17 mouse cellular contexts compared by ENCODE assay signal in genomic region chr15:102262582-102262981, GRCm38 (mm10). TPM values are rescaled to one million over a fixed set of nuclear protein-coding genes. Genes with fewer than 3 reads are reported as not detected.
DNase-seq lines count a peak whose midpoint lies in the region; ATAC-seq and TF ChIP-seq lines count a peak whose summit lies in the region.
"Had no signal": no experiment of that assay in that cellular context is flagged by ENCODE, and none has a peak within 500 bp of the region (broad histone marks: within the 10 kb centered on the region; RNA-seq: fewer than 3 reads in every experiment).

No protein-coding gene starts in this region.

- H3K9me3 ChIP-seq in embryonic facial prominence, embryonic 11.5 days (replicated peaks; ENCODE audit: control insufficient read depth, low read length), result no peaks in the 10 kb centered on the region
- no peaks in the 10 kb centered on the region for H3K9me3 ChIP-seq in limb, embryonic 13.5 days
- H3K9me3 ChIP-seq in stomach, postnatal 0 days (ENCODE audit: control insufficient read depth, low read length), result no peaks in the 10 kb centered on the region
- H3K9me3 ChIP-seq: heart, embryonic 13.5 days had no signal

- no peak overlapping the region for H3K4me2 ChIP-seq in embryonic facial prominence, embryonic 11.5 days (ENCODE audit: low read depth, low read length)
- 0 out of 2 replicates have a peak overlapping the region, but pooled peaks have one; percentile 7 for H3K4me2 ChIP-seq in limb, embryonic 13.5 days (replicated peaks)
- H3K4me2 ChIP-seq in stomach, postnatal 0 days (replicated peaks; ENCODE audit: low read depth), result no peak overlapping the region
- H3K4me2 ChIP-seq: heart, embryonic 13.5 days had no signal

- no peak overlapping the region for H3K4me3 ChIP-seq in embryonic facial prominence, embryonic 11.5 days (ENCODE audit: low read depth, low read length)
- H3K4me3 ChIP-seq in limb, embryonic 13.5 days, result no peak overlapping the region
- H3K4me3 ChIP-seq in stomach, postnatal 0 days (ENCODE audit: low read depth, low read length), result no peak overlapping the region
- no peak overlapping the region for H3K4me3 ChIP-seq in gastrocnemius, adult 2 months
- H3K4me3 ChIP-seq: heart, embryonic 13.5 days; layer of hippocampus, adult 2 months had no signal

- H3K36me3 ChIP-seq in embryonic facial prominence, embryonic 11.5 days (replicated peaks; ENCODE audit: control insufficient read depth, insufficient read depth, low read depth, low read length), result no peaks in the 10 kb centered on the region
- no peaks in the 10 kb centered on the region for H3K36me3 ChIP-seq in limb, embryonic 13.5 days
- H3K36me3 ChIP-seq in stomach, postnatal 0 days (ENCODE audit: control insufficient read depth, insufficient read depth, low read length), result no peaks in the 10 kb centered on the region
- H3K36me3 ChIP-seq: heart, embryonic 13.5 days had no signal

- peak overlapping the region; percentile 28; the same call in 1 of the 2 replicates for H3K27ac ChIP-seq in embryonic facial prominence, embryonic 11.5 days (replicated peaks; ENCODE audit: low read depth, low read length)
- H3K27ac ChIP-seq in limb, embryonic 13.5 days, result peak overlapping the region; percentile 40; the same call in 1 of the 2 replicates
- peak overlapping the region; percentile 79 for H3K27ac ChIP-seq in stomach, postnatal 0 days (replicated peaks)
- H3K27ac ChIP-seq in gastrocnemius, adult 2 months, result no peak overlapping the region
- H3K27ac ChIP-seq: heart, embryonic 13.5 days; layer of hippocampus, adult 2 months; liver, embryonic 14.5 days had no signal

- peak; percentile 42 to 65 for DNase-seq in right cerebral cortex, adult 2 months (ENCODE audit: low spot score in 2 of 2)
- DNase-seq in right cerebral cortex, postnatal 4 days, result no peak
- DNase-seq in embryonic facial prominence, embryonic 11.5 days (ENCODE audit: low spot score), result no peak
- peak; percentile 17 for DNase-seq in stomach, postnatal 0 days (ENCODE audit: low spot score)
- no peak for DNase-seq in gastrocnemius, adult 2 months
- no peak for DNase-seq in T-cell, adult 2 months (ENCODE audit: low spot score)
- DNase-seq in layer of hippocampus, postnatal 25 days (ENCODE audit: extremely low spot score in 1 of 2, low spot score in 1 of 2), result no peak
- DNase-seq: cerebellum, adult 8-10 months; kidney, adult 2 months; lung, postnatal 4 days; thymus, postnatal 25 days had no signal

- intact Hi-C loops in gastrocnemius, adult 2 months (cut with DNase I), result no loop called here

- H3K4me1 ChIP-seq in embryonic facial prominence, embryonic 11.5 days (ENCODE audit: control insufficient read depth, insufficient read depth, low read length), result peaks cover 12% of the 10 kb centered on the region; the same call in 1 of the 2 replicates
- H3K4me1 ChIP-seq in limb, embryonic 13.5 days, result peaks cover 41% of the 10 kb centered on the region
- H3K4me1 ChIP-seq in stomach, postnatal 0 days (replicated peaks; ENCODE audit: control insufficient read depth, insufficient read depth), result peaks cover 9% of the 10 kb centered on the region

- ATAC-seq in embryonic facial prominence, embryonic 11.5 days (replicated peaks; ENCODE audit: insufficient number of reproducible peaks, low FRiP score, low TSS enrichment, low read depth), result no peak
- ATAC-seq in limb, embryonic 13.5 days (ENCODE audit: low FRiP score, low read depth), result no peak
- peak; percentile 63; the same call in 1 of the 2 replicates for ATAC-seq in stomach, postnatal 0 days (ENCODE audit: low FRiP score, low TSS enrichment)

- WGBS in embryonic facial prominence, embryonic 11.5 days, result 45% methylated on average over 7 of the region's 7 CpGs
- WGBS in limb, embryonic 13.5 days, result 36% methylated on average over 7 of the region's 7 CpGs
- WGBS in stomach, postnatal 0 days, result 33% methylated on average over 7 of the region's 7 CpGs

- no peak overlapping the region; the same call in 1 of the 2 replicates for H3K9ac ChIP-seq in embryonic facial prominence, embryonic 11.5 days (replicated peaks; ENCODE audit: low read length)
- H3K9ac ChIP-seq in limb, embryonic 13.5 days, result no peak overlapping the region
- no peak overlapping the region for H3K9ac ChIP-seq in stomach, postnatal 0 days (ENCODE audit: low read length)
- H3K9ac ChIP-seq: heart, embryonic 13.5 days; liver, embryonic 14.5 days had no signal

- H3K27me3 ChIP-seq in embryonic facial prominence, embryonic 11.5 days (ENCODE audit: control insufficient read depth, insufficient read depth, low read length), result no peaks in the 10 kb centered on the region
- no peaks in the 10 kb centered on the region for H3K27me3 ChIP-seq in limb, embryonic 13.5 days
- no peaks in the 10 kb centered on the region for H3K27me3 ChIP-seq in stomach, postnatal 0 days (ENCODE audit: control insufficient read depth, insufficient read depth, low read length)

- TF ChIP-seq EP300 in stomach, postnatal 0 days (optimal IDR thresholded peaks at IDR 0.05), result no peak

- no peak for TF ChIP-seq CTCF in stomach, postnatal 0 days (IDR thresholded peaks at IDR 0.05; ENCODE audit: low read depth)
- TF ChIP-seq CTCF in gastrocnemius, adult 2 months (IDR thresholded peaks at IDR 0.05), result no peak

RNA-seq across cellular contexts. Expression of gene Rarg, which starts 5.3 kb away (rescaled TPM):
- polyA plus RNA-seq in embryonic facial prominence, embryonic 11.5 days (2014; fragmentation: Nextera tagmentation; extraction: Ambion mirVana), result 68.1 and 70.2 TPM in 2 replicates
- polyA plus RNA-seq in limb, embryonic 13.5 days (2015; fragmentation: Nextera tagmentation; extraction: Ambion mirVana), result 131 and 145 TPM in 2 replicates
- polyA plus RNA-seq in stomach, postnatal 0 days (2015; fragmentation: Nextera tagmentation; extraction: Ambion mirVana), result 27.2 and 34.6 TPM in 2 replicates
- total RNA-seq in gastrocnemius, adult 2 months (2021), result 10 to 100 TPM in 1 of 2 experiments, 1 to 10 TPM in 1; 9.9 to 11.9 TPM
- 10 to 100 TPM; 13.1 to 13.6 TPM for total RNA-seq in layer of hippocampus, postnatal 25 days (2021)

RNA-seq across cellular contexts. Expression of gene Gm9918, which starts 7.8 kb away (rescaled TPM):
- 0.58 and 1.2 TPM in 2 replicates for polyA plus RNA-seq in embryonic facial prominence, embryonic 11.5 days (2014; fragmentation: Nextera tagmentation; extraction: Ambion mirVana)
- polyA plus RNA-seq in limb, embryonic 13.5 days (2015; fragmentation: Nextera tagmentation; extraction: Ambion mirVana), result 1.1 and 1.3 TPM in 2 replicates
- polyA plus RNA-seq in stomach, postnatal 0 days (2015; fragmentation: Nextera tagmentation; extraction: Ambion mirVana), result 0.10 and 0.12 TPM in 2 replicates
- total RNA-seq in gastrocnemius, adult 2 months (2021), result not detected
- total RNA-seq in layer of hippocampus, postnatal 25 days (2021), result not detected
- total RNA-seq: gastrocnemius, adult 8-10 months; layer of hippocampus, adult 2 months had no signal
- polyA plus RNA-seq: activated CD4-positive, CD25-positive, alpha-beta regulatory T cell, adult 4 months; heart, embryonic 13.5 days had no signal

RNA-seq across cellular contexts. Expression of gene Mfsd5, which starts 16.7 kb away (rescaled TPM):
- polyA plus RNA-seq in embryonic facial prominence, embryonic 11.5 days (2014; fragmentation: Nextera tagmentation; extraction: Ambion mirVana), result 51.6 and 57.2 TPM in 2 replicates
- polyA plus RNA-seq in limb, embryonic 13.5 days (2015; fragmentation: Nextera tagmentation; extraction: Ambion mirVana), result 64.7 and 65.8 TPM in 2 replicates
- 81.6 and 83.6 TPM in 2 replicates for polyA plus RNA-seq in stomach, postnatal 0 days (2015; fragmentation: Nextera tagmentation; extraction: Ambion mirVana)
- 10 to 100 TPM; 14.2 TPM for total RNA-seq in gastrocnemius, adult 2 months (2021)
- total RNA-seq in layer of hippocampus, postnatal 25 days (2021), result 10 to 100 TPM; 39.0 to 39.6 TPM

RNA-seq across cellular contexts. Expression of gene Itgb7, which starts 30.8 kb away (rescaled TPM):
- polyA plus RNA-seq in embryonic facial prominence, embryonic 11.5 days (2014; fragmentation: Nextera tagmentation; extraction: Ambion mirVana), result 1.3 and 2.7 TPM in 2 replicates
- 3.2 and 3.5 TPM in 2 replicates for polyA plus RNA-seq in limb, embryonic 13.5 days (2015; fragmentation: Nextera tagmentation; extraction: Ambion mirVana)
- polyA plus RNA-seq in stomach, postnatal 0 days (2015; fragmentation: Nextera tagmentation; extraction: Ambion mirVana), result 1.2 TPM in 2 replicates
- 1 to 10 TPM; 1.2 to 1.3 TPM for total RNA-seq in gastrocnemius, adult 2 months (2021)
- 1 to 10 TPM; 2.0 to 2.3 TPM for total RNA-seq in layer of hippocampus, postnatal 25 days (2021)

RNA-seq across cellular contexts. Expression of gene Espl1, which starts 33.5 kb away (rescaled TPM):
- 36.0 and 37.7 TPM in 2 replicates for polyA plus RNA-seq in embryonic facial prominence, embryonic 11.5 days (2014; fragmentation: Nextera tagmentation; extraction: Ambion mirVana)
- 23.7 and 32.2 TPM in 2 replicates for polyA plus RNA-seq in limb, embryonic 13.5 days (2015; fragmentation: Nextera tagmentation; extraction: Ambion mirVana)
- 2.2 and 4.0 TPM in 2 replicates for polyA plus RNA-seq in stomach, postnatal 0 days (2015; fragmentation: Nextera tagmentation; extraction: Ambion mirVana)
- under 1 TPM; 0.06 to 0.31 TPM for total RNA-seq in gastrocnemius, adult 2 months (2021)
- total RNA-seq in layer of hippocampus, postnatal 25 days (2021), result 1 to 10 TPM; 2.9 to 3.5 TPM

Comparison
In these comparisons a context has a peak if more than half of its experiments do, and no peak if none do; other contexts are left out.
1. DNase-seq: peak in right cerebral cortex, adult 2 months (2 of 2) and stomach, postnatal 0 days (single experiment); none in right cerebral cortex, postnatal 4 days (single experiment), embryonic facial prominence, embryonic 11.5 days (single experiment), gastrocnemius, adult 2 months (single experiment), T-cell, adult 2 months (single experiment) and layer of hippocampus, postnatal 25 days (0 of 2).